Mouse (Mus musculus) midbrain, postnatal 0 days (tissue): Measurements from ENCODE around the gene Tln1. TPM values are rescaled to one million over a fixed set of nuclear protein-coding genes. Genes with fewer than 3 reads are reported as not detected.

Experiments
- ATAC-seq: fragments of 200-750 bp; cut with Nextera tagmentation; 2 replicates; pipeline ENCODE4 v1.8.0; 2017; ENCODE audit warnings: moderate number of reproducible peaks, mild to moderate bottlenecking, moderate TSS enrichment, moderate library complexity; ENCODE audit not compliant: low FRiP score
- DNase-seq: peaks from one replicate; pipeline ENCODE4 v3.0.0-alpha.2; 2015; ENCODE audit warnings: low spot score
- H3K27ac ChIP-seq: fragments of 300-500 bp; sonication (generic); 2 replicates; pipeline ENCODE4 v1.5.1; 2014; ENCODE audit warnings: low read depth, mild to moderate bottlenecking, low read length, mixed read lengths
- H3K27me3 ChIP-seq: fragments of 300-500 bp; sonication (generic); 2 replicates; pipeline ENCODE4 v1.6.1; 2014; ENCODE audit warnings: low read length, control low read depth, mixed read lengths; ENCODE audit not compliant: insufficient read depth
- H3K36me3 ChIP-seq: fragments of 300-500 bp; sonication (generic); 2 replicates; pipeline ENCODE4 v1.6.1; 2014; ENCODE audit warnings: low read length, control low read depth, mixed read lengths; ENCODE audit not compliant: insufficient read depth
- H3K4me1 ChIP-seq: fragments of 300-500 bp; sonication (generic); 2 replicates; pipeline ENCODE4 v1.6.1; 2014; ENCODE audit warnings: mild to moderate bottlenecking, control low read depth, antibody characterized with exemption, low read length, mixed read lengths; ENCODE audit not compliant: insufficient read depth
- H3K4me2 ChIP-seq: fragments of 300-500 bp; sonication (generic); 2 replicates; pipeline ENCODE4 v1.6.1; 2014; ENCODE audit warnings: low read depth, mild to moderate bottlenecking, low read length, mixed read lengths; ENCODE audit not compliant: poor library complexity, severe bottlenecking
- H3K4me3 ChIP-seq: fragments of 300-500 bp; sonication (generic); 2 replicates; pipeline ENCODE4 v1.5.1; 2014; ENCODE audit warnings: low read depth, mild to moderate bottlenecking, low read length, moderate library complexity
- H3K9ac ChIP-seq: fragments of 300-500 bp; sonication (generic); replicated peaks from 2 replicates; pipeline ENCODE4 v1.6.1; 2014; ENCODE audit warnings: mild to moderate bottlenecking, low read length, moderate library complexity, mixed read lengths; ENCODE audit not compliant: poor library complexity, severe bottlenecking
- H3K9me3 ChIP-seq: fragments of 300-500 bp; sonication (generic); 2 replicates; pipeline ENCODE4 v1.6.1; 2016; ENCODE audit warnings: low read length, control low read depth
- CTCF ChIP-seq: IDR thresholded peaks from 2 replicates; pipeline ENCODE4 v1.5.1; 2016; ENCODE audit warnings: antibody characterized with exemption, mild to moderate bottlenecking
- WGBS: fragments of 180-500 bp; shearing (Covaris S2); extraction: QIAGEN DNeasy Blood & Tissue Kit; methylation state at CpG from one replicate; pipeline ENCODE4 v1.1.7; 2014; 5-methylcytosine and 5-hydroxymethylcytosine counted together
- polyA plus RNA-seq: library from polyadenylated mRNA; unstranded; fragments of >200 nt; fragmentation: Nextera tagmentation; extraction: Ambion mirVana; gene quantifications from 2 replicates; pipeline ENCODE4 v1.2.1, GENCODE M21; 2015
- total RNA-seq: library from RNA; depleted of rRNA; stranded (reverse); fragments of >200 nt; gene quantifications from 2 replicates; pipeline ENCODE4 v1.2.3, GENCODE M21; 2014

The Tln1 gene
- total and polyA plus RNA-seq, 2 experiments from 2014 or later: 44.4 to 75.7 TPM

- WGBS: 20% methylated on average over 7 of the region's 7 CpGs
- ATAC-seq: no peak
- Histone ChIP-seq H3K4me1 (no peaks in the 10 kb centered on the region), H3K27me3 (no peaks in the 10 kb centered on the region), H3K4me2 (no peak overlapping the region), H3K9ac (no peak overlapping the region), H3K27ac (no peak overlapping the region), H3K9me3 (no peaks in the 10 kb centered on the region), H3K4me3 (no peak overlapping the region), H3K36me3 (peaks cover 41% of the 10 kb centered on the region)
- peak; percentile 86 for TF ChIP-seq CTCF
- peak; percentile 78 for DNase-seq
These were observed 31.9 kb downstream of the Tln1 start for GRCm38 (mm10) chr4:43530581-43530980.

- no peak overlapping the region for H3K4me3 ChIP-seq
- H3K4me2 ChIP-seq: no peak overlapping the region
- H3K9ac ChIP-seq: no peak overlapping the region
- WGBS: 66% methylated on average over 8 of the region's 8 CpGs
- no peaks in the 10 kb centered on the region for H3K4me1 ChIP-seq
- ATAC-seq: no peak
- no peak for TF ChIP-seq CTCF
- no peak for DNase-seq
- H3K9me3 ChIP-seq: no peaks in the 10 kb centered on the region
- peaks cover 36% of the 10 kb centered on the region for H3K36me3 ChIP-seq
- peaks cover 4% of the 10 kb centered on the region; the same call in 1 of the 2 replicates for H3K27me3 ChIP-seq
- H3K27ac ChIP-seq: no peak overlapping the region
These were observed 32.4 kb downstream of the Tln1 start for GRCm38 (mm10) chr4:43530081-43530501.

- DNase-seq (no peak), ATAC-seq (no peak)
- H3K4me3 ChIP-seq: no peak overlapping the region
- peaks cover 25% of the 10 kb centered on the region for H3K36me3 ChIP-seq
- TF ChIP-seq CTCF: peak; percentile 44
- no peak overlapping the region for H3K9ac ChIP-seq
- peaks cover 7% of the 10 kb centered on the region; the same call in 1 of the 2 replicates for H3K4me1 ChIP-seq
- no peak overlapping the region for H3K27ac ChIP-seq
- no peak overlapping the region for H3K4me2 ChIP-seq
- 79% methylated on average over 9 of the region's 9 CpGs for WGBS
- H3K27me3 ChIP-seq: peaks cover 4% of the 10 kb centered on the region; the same call in 1 of the 2 replicates
- no peaks in the 10 kb centered on the region for H3K9me3 ChIP-seq
These were observed 34.0 kb downstream of the Tln1 start for GRCm38 (mm10) chr4:43528487-43528886.

- H3K27ac ChIP-seq: no peak overlapping the region
- H3K4me2 ChIP-seq: no peak overlapping the region
- no peaks in the 10 kb centered on the region for H3K9me3 ChIP-seq
- 60% methylated on average over 5 of the region's 5 CpGs for WGBS
- DNase-seq (no peak), ATAC-seq (no peak)
- peak; percentile 53 for TF ChIP-seq CTCF
- peaks cover 7% of the 10 kb centered on the region; the same call in 1 of the 2 replicates for H3K4me1 ChIP-seq
- no peak overlapping the region for H3K4me3 ChIP-seq
- peaks cover 10% of the 10 kb centered on the region for H3K27me3 ChIP-seq
- H3K36me3 ChIP-seq: peaks cover 19% of the 10 kb centered on the region
- H3K9ac ChIP-seq: no peak overlapping the region
These were observed 34.6 kb downstream of the Tln1 start for GRCm38 (mm10) chr4:43527880-43528279.

- peaks cover 15% of the 10 kb centered on the region for H3K27me3 ChIP-seq
- no peak for TF ChIP-seq CTCF
- no peaks in the 10 kb centered on the region for H3K36me3 ChIP-seq
- H3K9me3 ChIP-seq: no peaks in the 10 kb centered on the region
- H3K4me3 ChIP-seq: 0 out of 2 replicates have a peak overlapping the region, but pooled peaks have one; percentile 5
- 15% methylated on average over 6 of the region's 6 CpGs for WGBS
- ATAC-seq (peak; percentile 66; the same call in 1 of the 2 replicates), DNase-seq (peak; percentile 90)
- peaks cover 7% of the 10 kb centered on the region; the same call in 1 of the 2 replicates for H3K4me1 ChIP-seq
- H3K9ac ChIP-seq: no peak overlapping the region
- H3K4me2 ChIP-seq: peak overlapping the region; percentile 28
- no peak overlapping the region for H3K27ac ChIP-seq
These were observed 42.5 kb downstream of the Tln1 start for GRCm38 (mm10) chr4:43519956-43520355.

GRCm38 (mm10) chr4:43519551-43519950 lies 42.9 kb downstream of the Tln1 start:
- peaks cover 15% of the 10 kb centered on the region for H3K27me3 ChIP-seq
- TF ChIP-seq CTCF: no peak
- no peaks in the 10 kb centered on the region for H3K9me3 ChIP-seq
- 0 out of 2 replicates have a peak overlapping the region, but pooled peaks have one; percentile 5 for H3K4me3 ChIP-seq
- WGBS: 22% methylated on average over 10 of the region's 10 CpGs
- DNase-seq (no peak), ATAC-seq (no peak)
- 0 out of 2 replicates have a peak overlapping the region, but pooled peaks have one; percentile 33 for H3K9ac ChIP-seq
- H3K36me3 ChIP-seq: no peaks in the 10 kb centered on the region
- peak overlapping the region; percentile 28 for H3K4me2 ChIP-seq
- H3K27ac ChIP-seq: no peak overlapping the region
- H3K4me1 ChIP-seq: peaks cover 7% of the 10 kb centered on the region; the same call in 1 of the 2 replicates
